Mouse (Mus musculus): ENCODE data around the gene Spdya.
"Not testable (repeated sequence)": the region's sequence is repeated elsewhere in the genome, so short reads cannot be mapped to it uniquely, and the experiment has no call there.

Gene Spdya

GRCm38 (mm10) chr17:71636786-71637185 is 84.9 kb downstream of the Spdya start:
- DNase-seq = no peak

GRCm38 (mm10) chr17:71637750-71638265 is 85.9 kb downstream of the Spdya start:
- no peak for DNase-seq

GRCm38 (mm10) chr17:71639056-71639455 is 87.2 kb downstream of the Spdya start:
- DNase-seq = not testable (repeated sequence)
